Mouse (Mus musculus) intestine, postnatal 0 days (tissue): Measurements from ENCODE around the gene Mup6. TPM values are rescaled to one million over a fixed set of nuclear protein-coding genes. Genes with fewer than 3 reads are reported as not detected.

Source experiments
- ATAC-seq: fragments of 200-750 bp; cut with Nextera tagmentation; 2 replicates; pipeline ENCODE4 v1.8.0; 2017; ENCODE audit warnings: mild to moderate bottlenecking, moderate TSS enrichment, moderate library complexity
- H3K27ac ChIP-seq: fragments of 300-500 bp; sonication (generic); 2 replicates; pipeline ENCODE4 v1.5.1; 2014; ENCODE audit warnings: mild to moderate bottlenecking, low read depth, low read length, moderate library complexity
- H3K27me3 ChIP-seq: fragments of 300-500 bp; sonication (generic); replicated peaks from 2 replicates; pipeline ENCODE4 v1.6.1; 2014; ENCODE audit warnings: low read length, mixed read lengths; ENCODE audit not compliant: control insufficient read depth, insufficient read depth
- H3K36me3 ChIP-seq: fragments of 300-500 bp; sonication (generic); 2 replicates; pipeline ENCODE4 v1.6.1; 2014; ENCODE audit warnings: mild to moderate bottlenecking, moderate library complexity; ENCODE audit not compliant: control insufficient read depth, insufficient read depth
- H3K4me1 ChIP-seq: fragments of 300-500 bp; sonication (generic); replicated peaks from 2 replicates; pipeline ENCODE4 v1.6.1; 2014; ENCODE audit warnings: antibody characterized with exemption, low read length, mixed read lengths; ENCODE audit not compliant: control insufficient read depth, insufficient read depth
- H3K4me2 ChIP-seq: fragments of 300-500 bp; sonication (generic); replicated peaks from 2 replicates; pipeline ENCODE4 v1.6.1; 2014; ENCODE audit warnings: low read depth, mild to moderate bottlenecking, moderate library complexity
- H3K4me3 ChIP-seq: fragments of 300-500 bp; sonication (generic); 2 replicates; pipeline ENCODE4 v1.5.1; 2014; ENCODE audit warnings: low read depth, low read length
- H3K9ac ChIP-seq: fragments of 300-500 bp; sonication (generic); 2 replicates; pipeline ENCODE4 v1.6.1; 2014; ENCODE audit warnings: mild to moderate bottlenecking, low read depth, low read length
- H3K9me3 ChIP-seq: fragments of 300-500 bp; sonication (generic); 2 replicates; pipeline ENCODE4 v1.6.1; 2016; ENCODE audit warnings: mixed run types; ENCODE audit not compliant: control insufficient read depth
- CTCF ChIP-seq: sonication (generic); IDR thresholded peaks from 2 replicates; pipeline ENCODE4 v1.5.1; 2016; ENCODE audit warnings: low read depth, mild to moderate bottlenecking, control low read depth, antibody characterized with exemption, moderate library complexity
- WGBS: fragments of 180-500 bp; shearing (Covaris S2); extraction: QIAGEN DNeasy Blood & Tissue Kit; methylation state at CpG from one replicate; pipeline ENCODE4 v1.1.7; 2014; 5-methylcytosine and 5-hydroxymethylcytosine counted together
- polyA plus RNA-seq: library from polyadenylated mRNA; unstranded; fragments of >200 nt; fragmentation: Nextera tagmentation; extraction: Ambion mirVana; gene quantifications from 2 replicates; pipeline ENCODE4 v1.2.1, GENCODE M21; 2015

Mup6 gene
- polyA plus RNA-seq: not detected in 2 replicates

- H3K4me1 ChIP-seq: no peaks in the 10 kb centered on the region
- H3K9ac ChIP-seq: no peak within 1 kb of the TSS
- no peak within 1 kb of the TSS for H3K4me3 ChIP-seq
- H3K4me2 ChIP-seq: no peak within 1 kb of the TSS
- no peaks in the 10 kb centered on the region for H3K36me3 ChIP-seq
- no peak for TF ChIP-seq CTCF
- no peak within 1 kb of the TSS for H3K27ac ChIP-seq
- ATAC-seq: no peak
- H3K27me3 ChIP-seq: no peaks in the 10 kb centered on the region
- 61% methylated on average over 3 of the region's 3 CpGs for WGBS
- no peaks in the 10 kb centered on the region for H3K9me3 ChIP-seq
Measured at GRCm38 (mm10) chr4:59963405-59964344, at the start of gene Mup6. TSS of gene Mup6 (plus strand) at chr4:59964294.

DNA sequence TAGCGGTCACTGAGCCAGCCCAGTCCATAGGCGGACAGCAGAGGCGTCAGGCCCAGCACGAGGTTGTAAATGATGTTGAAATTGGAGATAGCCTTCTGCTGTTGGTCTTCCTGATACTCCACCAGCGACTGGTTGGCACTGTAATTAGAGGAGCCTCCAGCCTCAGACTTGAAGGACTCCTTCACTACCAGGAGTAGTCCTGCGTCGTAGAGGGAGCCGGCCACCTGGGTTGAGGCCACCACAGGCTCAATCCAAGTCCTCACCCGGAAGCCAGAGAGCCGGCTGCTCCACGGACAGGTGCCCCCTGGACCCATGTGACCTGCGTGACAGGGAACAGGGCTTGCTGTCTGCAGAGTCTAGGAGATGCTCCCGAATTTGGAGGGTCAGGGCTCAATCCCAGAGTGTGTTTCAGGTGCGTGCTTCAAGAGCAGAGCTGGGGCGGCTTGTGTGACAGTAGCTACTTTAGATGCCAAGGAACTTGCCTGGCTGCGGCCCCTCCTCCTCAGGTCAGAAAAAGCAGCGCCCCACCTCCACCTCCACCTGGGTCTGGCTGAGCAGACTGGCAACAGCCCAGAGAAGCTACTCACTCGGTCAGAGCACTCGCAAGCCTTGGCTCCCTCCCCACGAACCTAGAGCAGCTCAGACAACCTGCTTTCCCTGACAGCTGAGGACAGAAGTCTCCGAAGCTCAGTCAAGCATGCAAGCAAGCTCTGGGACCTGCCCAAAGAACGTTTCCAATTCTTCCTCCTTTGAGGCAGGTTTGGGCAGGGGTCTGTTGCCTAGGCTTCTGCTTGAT is 49.3 kb upstream of the Mup6 start, which contains the start of gene Slc46a2:
Gene Slc46a2, minus strand, starts transcription at position 449 of the 796 bp plus-strand sequence.
- no peaks in the 10 kb centered on the region for H3K4me1 ChIP-seq

DNA sequence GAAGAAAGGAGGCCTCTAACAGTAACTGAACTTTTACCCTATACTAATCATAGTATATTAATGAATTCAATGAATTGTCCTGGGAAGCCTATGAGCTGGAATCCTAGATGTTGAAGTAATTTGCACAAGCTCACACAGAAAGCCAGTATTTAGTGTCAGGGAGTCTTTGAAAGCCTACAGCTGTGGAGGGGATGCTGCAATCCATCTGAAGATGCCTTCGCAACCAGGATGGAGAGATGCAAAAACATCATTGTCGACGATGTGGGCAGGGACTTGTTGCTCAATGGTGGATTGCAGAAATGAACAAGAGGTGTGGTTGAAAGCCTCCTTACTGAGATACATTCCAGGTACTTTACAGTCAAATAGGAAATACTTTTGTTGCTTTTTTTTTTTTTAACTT is 46.1 kb upstream of the Mup6 start:
- WGBS: 95% methylated on average over 3 of the region's 3 CpGs
- Histone ChIP-seq H3K9me3 (no peaks in the 10 kb centered on the region), H3K27me3 (peaks cover 8% of the 10 kb centered on the region; the same call in 1 of the 2 replicates), H3K4me1 (no peaks in the 10 kb centered on the region), H3K4me3 (no peak overlapping the region), H3K36me3 (no peaks in the 10 kb centered on the region), H3K27ac (no peak overlapping the region), H3K9ac (no peak overlapping the region), H3K4me2 (no peak overlapping the region)
- TF ChIP-seq CTCF: no peak
- ATAC-seq: no peak

More for the DNA sequence above, 49.3 kb upstream of the Mup6 start, which contains the start of gene Slc46a2:
- no peak for ATAC-seq
- no peak within 1 kb of the TSS for H3K9ac ChIP-seq
- H3K4me3 ChIP-seq: no peak within 1 kb of the TSS
- 13% methylated on average over 22 of the region's 22 CpGs for WGBS
- H3K4me2 ChIP-seq: no peak within 1 kb of the TSS; the same call in 1 of the 2 replicates
- H3K27ac ChIP-seq: no peak within 1 kb of the TSS
- H3K27me3 ChIP-seq: peaks cover 8% of the 10 kb centered on the region; the same call in 1 of the 2 replicates
- no peaks in the 10 kb centered on the region for H3K36me3 ChIP-seq
- TF ChIP-seq CTCF: no peak
- no peaks in the 10 kb centered on the region for H3K9me3 ChIP-seq

DNA sequence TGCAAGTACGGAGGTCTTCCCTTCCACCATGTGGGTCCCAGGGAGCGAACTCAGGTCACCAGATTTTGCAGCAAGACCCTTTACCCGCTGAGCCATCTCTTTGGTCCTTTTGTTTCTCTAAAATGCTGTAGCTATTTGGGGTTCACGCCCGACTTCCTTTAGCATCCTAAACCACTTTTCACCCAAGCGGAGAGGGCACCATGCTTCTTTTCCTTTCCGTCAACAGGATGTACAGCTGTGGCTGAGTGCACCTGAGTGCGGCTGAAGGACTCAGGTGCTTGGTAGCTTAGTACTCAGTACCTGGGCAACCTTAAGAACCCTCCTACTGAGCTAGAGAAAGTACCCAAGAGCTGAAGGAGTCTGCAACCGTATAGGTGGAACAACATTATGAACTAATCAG is 39.0 kb upstream of the Mup6 start:
- Histone ChIP-seq H3K4me1 (no peaks in the 10 kb centered on the region), H3K9ac (no peak overlapping the region), H3K4me2 (no peak overlapping the region), H3K9me3 (no peaks in the 10 kb centered on the region), H3K27ac (no peak overlapping the region), H3K36me3 (no peaks in the 10 kb centered on the region), H3K4me3 (no peak overlapping the region), H3K27me3 (no peaks in the 10 kb centered on the region)
- WGBS: 89% methylated on average over 9 of the region's 9 CpGs
- ATAC-seq: no peak
- TF ChIP-seq CTCF: no peak

GRCm38 (mm10) chr4:59927666-59928065 is 36.4 kb upstream of the Mup6 start:
- WGBS: 69% methylated on average over 3 of the region's 3 CpGs
- TF ChIP-seq CTCF: no peak

DNA sequence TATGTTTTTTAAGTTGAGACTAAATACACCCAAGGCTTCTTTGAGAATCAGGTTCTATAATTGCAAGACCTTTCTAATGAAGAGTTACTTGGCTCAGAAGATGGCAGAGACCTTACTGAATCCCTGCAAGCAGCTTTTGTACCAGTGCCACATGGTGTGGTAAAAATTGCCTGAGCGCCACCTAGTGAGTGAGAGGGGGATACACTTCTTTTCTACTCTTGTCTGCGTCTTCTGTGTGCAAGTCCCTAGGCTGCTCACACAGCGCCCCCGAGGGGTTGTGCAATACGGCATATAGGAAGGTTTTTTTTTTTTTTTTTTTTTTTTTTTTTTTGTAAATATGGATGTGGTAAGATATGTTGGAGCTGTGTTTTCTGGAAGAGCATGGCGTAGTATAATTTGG is 35.7 kb upstream of the Mup6 start:
- H3K9ac ChIP-seq: no peak overlapping the region

More at GRCm38 (mm10) chr4:59927666-59928065, 36.4 kb upstream of the Mup6 start:
- H3K4me1 ChIP-seq: no peaks in the 10 kb centered on the region
- no peaks in the 10 kb centered on the region for H3K27me3 ChIP-seq
- H3K4me2 ChIP-seq: no peak overlapping the region
- no peak overlapping the region for H3K4me3 ChIP-seq
- ATAC-seq: no peak
- H3K36me3 ChIP-seq: no peaks in the 10 kb centered on the region
- no peak overlapping the region for H3K9ac ChIP-seq
- no peak overlapping the region for H3K27ac ChIP-seq
- no peaks in the 10 kb centered on the region for H3K9me3 ChIP-seq

More for the DNA sequence above, 35.7 kb upstream of the Mup6 start:
- no peaks in the 10 kb centered on the region for H3K4me1 ChIP-seq
- ATAC-seq: peak; percentile 57; the same call in 1 of the 2 replicates
- H3K27me3 ChIP-seq: no peaks in the 10 kb centered on the region
- TF ChIP-seq CTCF: peak; percentile 75
- no peaks in the 10 kb centered on the region for H3K9me3 ChIP-seq
- no peak overlapping the region for H3K4me3 ChIP-seq
- no peak overlapping the region for H3K4me2 ChIP-seq
- no peaks in the 10 kb centered on the region for H3K36me3 ChIP-seq
- no peak overlapping the region for H3K27ac ChIP-seq
- 15% methylated on average over 6 of the region's 6 CpGs for WGBS
